ENCODE assay signal across 8 mouse cellular contexts in the genomic region with DNA sequence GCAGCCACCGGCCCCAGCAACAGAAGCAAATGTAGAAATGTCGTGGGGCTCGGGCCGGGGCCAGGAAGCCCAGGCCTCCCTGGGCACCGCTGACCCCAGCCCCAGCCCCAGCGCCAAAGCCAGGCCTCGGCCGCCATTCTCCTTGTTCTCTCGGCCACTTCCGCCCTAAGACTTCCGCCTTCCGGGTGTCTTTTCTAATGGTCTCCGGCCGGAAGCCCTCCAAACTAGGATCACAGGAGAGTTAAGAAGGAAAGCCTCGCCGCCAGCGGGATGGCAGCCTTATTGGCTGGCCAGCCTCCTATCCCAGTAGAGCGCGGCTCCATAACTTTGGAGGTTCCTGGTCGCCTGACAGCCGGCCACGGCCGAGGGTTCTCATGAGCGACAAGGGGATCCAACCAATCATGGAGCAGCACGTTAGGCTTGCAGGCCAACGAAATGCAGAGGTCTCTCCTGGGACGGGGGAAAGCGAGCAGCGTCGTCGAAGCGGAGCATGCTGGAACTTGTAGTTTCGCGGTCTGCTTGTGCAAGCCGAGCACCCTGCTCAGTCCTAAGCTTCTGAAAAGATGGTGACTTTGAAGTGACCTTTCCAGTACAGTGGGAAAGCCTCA. TPM values are rescaled to one million over a fixed set of nuclear protein-coding genes. Genes with fewer than 3 reads are reported as not detected.
DNase-seq lines count a peak whose midpoint lies in the region; ATAC-seq and TF ChIP-seq lines count a peak whose summit lies in the region.

Gene Lman2, minus strand, starts transcription at position 331 of the 608 bp plus-strand sequence.

- peak; percentile 94 to 97 for DNase-seq in gastrocnemius, adult 8-10 months (ENCODE audit: low spot score in 2 of 2)
- peak; percentile 98 for DNase-seq in hindlimb bud, embryonic 11.5 days (ENCODE audit: extremely low spot score, low read depth, low spot score)
- DNase-seq in left cerebral cortex, adult 8-10 months (ENCODE audit: low spot score in 2 of 2) = peak; percentile 93 to 99
- peak; percentile 99 to 100 for DNase-seq in right cerebral cortex, postnatal 10 days (ENCODE audit: low spot score in 2 of 2)
- peak; percentile 83 for DNase-seq in urinary bladder, postnatal 25 days (ENCODE audit: low spot score)

- H3K4me1 ChIP-seq in cortical plate, adult 2 months (ENCODE audit: control insufficient read depth, insufficient read depth, low read length) = peaks cover 9% of the 10 kb centered on the region
- H3K4me1 ChIP-seq in megakaryocyte, embryonic 14.5 days = peaks cover 61% of the 10 kb centered on the region

- H3K36me3 ChIP-seq in megakaryocyte, embryonic 14.5 days (replicated peaks; ENCODE audit: low read length) = peaks cover 40% of the 10 kb centered on the region

- no peaks in the 10 kb centered on the region for H3K9me3 ChIP-seq in megakaryocyte, embryonic 14.5 days

- peak; percentile 98 for ATAC-seq in activated CD4-positive, CD25-positive, alpha-beta regulatory T cell, adult 4 months

- TF ChIP-seq CTCF in cortical plate, adult 2 months (IDR thresholded peaks at IDR 0.05; ENCODE audit: extremely low read depth, insufficient read depth, low read length) = no peak

- TF ChIP-seq POLR2A in cortical plate, adult 2 months (IDR thresholded peaks at IDR 0.05; ENCODE audit: extremely low read depth, insufficient read depth, low read length) = peak; percentile 18; the same call in 1 of the 2 replicates

- H3K4me3 ChIP-seq in cortical plate, adult 2 months (ENCODE audit: insufficient read depth, low read length) = peak within 1 kb of the TSS; percentile 91
- peak within 1 kb of the TSS; percentile 100 for H3K4me3 ChIP-seq in megakaryocyte, embryonic 14.5 days (replicated peaks)

- H3K27ac ChIP-seq in cortical plate, adult 2 months (ENCODE audit: insufficient read depth, low read length) = peak within 1 kb of the TSS; percentile 35; the same call in 1 of the 2 replicates

- H3K27me3 ChIP-seq in megakaryocyte, embryonic 14.5 days (replicated peaks) = no peaks in the 10 kb centered on the region

RNA-seq across cellular contexts. Expression of gene Lman2, which starts in this region (rescaled TPM):
- 10 to 100 TPM; 46.7 to 58.6 TPM for polyA plus RNA-seq in activated CD4-positive, CD25-positive, alpha-beta regulatory T cell, adult 4 months (2017; shearing (Covaris generic))
- polyA plus RNA-seq in cortical plate, adult 2 months (2012; rRNA removed) = 53.0 and 57.0 TPM in 2 replicates
- total RNA-seq in gastrocnemius, adult 8-10 months (2022) = 10 to 100 TPM; 32.5 to 39.6 (median 34.6) TPM
- total RNA-seq in left cerebral cortex, adult 8-10 months (2022) = 10 to 100 TPM; 47.2 to 56.7 (median 49.1) TPM
- polyA plus RNA-seq in megakaryocyte, embryonic 14.5 days (2012; ENCODE audit: insufficient read depth, low replicate concordance) = 59.9 and 62.1 TPM in 2 replicates

Comparison
In these comparisons a context has a peak if more than half of its experiments do, and no peak if none do; other contexts are left out.
1. Peak in every context shown above with its lines: DNase-seq, ATAC-seq, H3K4me3 ChIP-seq and H3K27ac ChIP-seq.